Mouse (Mus musculus) bone marrow, adult 2 months (tissue): ENCODE results near the gene Gcnt1.

Experiments
- CTCF ChIP-seq: fragments of 200-500 bp; IDR thresholded peaks from 2 replicates; pipeline ENCODE4 v1.5.1; 2011; ENCODE audit warnings: low read length, control low read depth; ENCODE audit not compliant: control insufficient read depth, insufficient read depth
- POLR2A ChIP-seq: fragments of 200-500 bp; IDR thresholded peaks from 2 replicates; pipeline ENCODE4 v1.6.1; 2011; ENCODE audit warnings: low read depth, mild to moderate bottlenecking, control low read depth, low read length, borderline replicate concordance; ENCODE audit not compliant: control insufficient read depth

DNA sequence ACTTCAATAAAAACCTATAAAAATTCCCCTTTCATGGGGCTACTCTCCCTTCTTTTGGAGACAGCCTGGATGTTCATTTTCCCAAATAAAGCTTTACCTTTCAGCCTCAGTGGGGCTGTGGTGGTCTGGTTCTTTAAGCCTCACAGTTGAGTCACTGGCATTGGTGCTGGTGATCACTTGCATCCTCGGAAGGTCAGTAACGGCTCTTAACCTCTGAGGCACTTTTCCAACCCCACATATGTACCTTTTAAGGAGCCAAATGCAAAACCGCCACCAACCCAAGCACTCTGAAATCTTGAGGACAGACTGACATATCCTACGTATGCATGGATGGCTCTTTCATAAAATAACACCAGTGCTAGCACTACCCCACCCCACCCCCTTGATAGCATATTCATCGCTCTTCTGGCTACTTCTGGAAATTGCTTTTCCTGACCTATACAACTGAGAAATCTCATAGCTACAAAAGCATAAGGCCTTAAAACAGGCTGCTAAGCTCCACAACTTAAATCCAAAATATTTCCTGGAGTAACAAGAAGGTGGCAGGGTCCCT, 48.9 kb downstream of the Gcnt1 start:
- TF ChIP-seq CTCF (no peak), POLR2A (no peak)
